Mouse (Mus musculus) urinary bladder, adult 2 months (tissue): ENCODE results near the gene Cdan1. TPM values are rescaled to one million over a fixed set of nuclear protein-coding genes. Genes with fewer than 3 reads are reported as not detected.

Source experiments
- DNase-seq: peaks from one replicate; pipeline ENCODE4 v3.0.0; 2022; ENCODE audit warnings: low spot score
- polyA plus RNA-seq: library from polyadenylated mRNA; depleted of rRNA; stranded (reverse); fragments of >200 nt; gene quantifications from 2 replicates; pipeline ENCODE4 v1.2.3, GENCODE M21; 2012; rRNA removed

Gene Cdan1
- 11.0 and 13.2 TPM in 2 replicates for polyA plus RNA-seq

DNA sequence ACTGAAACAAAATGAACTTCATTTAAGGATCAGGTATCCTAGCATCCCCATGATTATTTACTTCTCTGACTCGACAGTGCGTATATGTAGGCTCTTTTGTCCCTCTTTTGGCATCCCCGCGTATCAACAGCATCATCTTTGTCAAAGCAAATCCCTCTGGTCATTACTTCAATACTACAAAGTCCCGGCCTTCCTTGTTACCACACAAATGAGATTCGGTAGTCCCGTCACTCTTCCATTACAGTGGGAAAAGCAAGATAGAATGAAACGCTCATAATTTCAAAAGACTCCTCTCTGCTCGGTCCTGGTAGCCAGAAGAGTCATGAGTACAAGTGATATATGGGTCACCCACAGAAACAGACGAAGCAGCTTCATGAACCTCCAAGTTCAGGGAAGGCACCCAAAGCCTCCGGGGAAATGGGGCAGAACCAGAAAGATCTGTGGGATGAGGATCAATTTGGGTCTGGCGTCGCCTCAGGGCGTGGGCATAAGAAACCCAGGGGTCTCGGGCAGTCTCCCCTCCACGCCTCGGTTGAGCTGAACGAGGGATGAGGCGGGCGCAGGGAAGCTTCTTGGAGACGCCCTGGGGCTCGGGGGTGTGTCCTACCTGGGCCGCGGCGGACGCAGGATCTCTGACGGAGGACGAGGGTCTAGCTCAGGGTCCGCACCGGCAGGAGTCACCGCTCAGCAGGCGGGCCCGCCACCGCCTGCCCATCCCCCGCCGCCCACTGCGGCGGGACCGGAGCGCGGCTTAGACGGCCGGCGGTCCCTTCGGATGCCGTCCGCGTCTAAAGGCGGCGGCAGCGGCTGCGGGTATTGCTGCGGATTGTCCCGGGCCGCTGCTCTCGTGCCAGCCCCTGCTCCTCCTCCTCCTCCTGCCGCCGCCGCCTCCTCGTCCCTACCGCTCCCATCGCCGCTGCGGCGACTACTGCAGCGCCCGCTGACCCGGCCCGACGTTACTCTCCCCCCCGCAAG, at the start of gene Cdan1:
Gene Cdan1 (minus strand): TSS at position 680 of the 975 bp plus-strand sequence.
- DNase-seq = no peak

DNA sequence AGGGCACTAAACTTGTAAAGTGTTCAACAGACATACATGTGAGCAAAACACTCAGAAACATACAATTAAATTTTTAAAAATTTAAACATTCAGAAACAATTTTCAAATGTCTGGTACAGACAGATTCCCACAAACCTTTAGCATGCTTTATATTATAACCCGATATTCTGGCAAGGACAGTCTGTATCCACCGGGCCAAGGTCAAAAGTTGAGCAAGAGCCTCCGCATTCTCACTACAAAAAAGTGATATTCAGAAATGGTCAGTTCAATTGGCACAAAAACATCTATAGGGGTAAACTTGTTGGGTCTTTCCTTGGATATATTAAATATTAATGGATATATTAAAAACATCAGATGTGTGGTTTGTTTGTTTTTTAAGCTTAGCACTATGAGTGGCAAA, 46.4 kb upstream of the Cdan1 start:
- DNase-seq = no peak

DNA sequence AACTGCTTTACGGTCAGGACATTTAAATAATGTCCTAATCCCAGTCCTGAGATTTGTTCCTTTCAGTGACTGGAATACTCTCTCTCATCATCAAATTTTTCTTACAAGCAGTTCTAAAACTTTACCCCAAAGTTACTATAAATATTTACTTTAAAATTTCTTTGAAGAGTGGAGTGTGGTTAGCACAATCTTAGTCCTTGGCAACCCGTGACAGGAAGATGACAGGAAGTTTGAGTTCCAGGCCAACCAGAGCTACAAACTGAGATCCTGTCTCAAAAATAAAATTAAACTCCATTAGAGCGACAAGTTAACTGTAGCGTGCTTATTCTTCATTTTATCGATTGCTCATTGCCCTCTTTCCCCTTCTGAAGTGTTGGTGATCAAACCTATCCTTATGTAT, 37.7 kb upstream of the Cdan1 start:
- no peak for DNase-seq

DNA sequence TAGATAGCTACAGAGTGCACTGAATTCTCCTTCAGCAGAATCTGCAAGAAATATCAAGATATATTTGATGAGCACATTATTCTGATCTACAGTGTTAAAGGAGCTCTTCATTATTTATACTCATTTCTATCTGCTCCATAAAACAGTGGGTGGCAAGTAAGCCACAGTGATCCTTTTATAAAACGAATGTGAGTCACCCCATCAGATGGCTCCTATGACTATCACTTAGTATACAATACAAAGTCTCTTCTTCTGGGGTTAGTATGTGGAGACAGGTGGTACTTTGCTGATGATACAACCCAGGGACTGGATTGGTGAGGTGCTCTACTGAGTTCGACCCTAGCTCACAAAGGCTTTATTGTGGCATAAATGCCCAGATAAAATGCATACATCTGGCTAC, 23.3 kb upstream of the Cdan1 start:
- no peak for DNase-seq

DNA sequence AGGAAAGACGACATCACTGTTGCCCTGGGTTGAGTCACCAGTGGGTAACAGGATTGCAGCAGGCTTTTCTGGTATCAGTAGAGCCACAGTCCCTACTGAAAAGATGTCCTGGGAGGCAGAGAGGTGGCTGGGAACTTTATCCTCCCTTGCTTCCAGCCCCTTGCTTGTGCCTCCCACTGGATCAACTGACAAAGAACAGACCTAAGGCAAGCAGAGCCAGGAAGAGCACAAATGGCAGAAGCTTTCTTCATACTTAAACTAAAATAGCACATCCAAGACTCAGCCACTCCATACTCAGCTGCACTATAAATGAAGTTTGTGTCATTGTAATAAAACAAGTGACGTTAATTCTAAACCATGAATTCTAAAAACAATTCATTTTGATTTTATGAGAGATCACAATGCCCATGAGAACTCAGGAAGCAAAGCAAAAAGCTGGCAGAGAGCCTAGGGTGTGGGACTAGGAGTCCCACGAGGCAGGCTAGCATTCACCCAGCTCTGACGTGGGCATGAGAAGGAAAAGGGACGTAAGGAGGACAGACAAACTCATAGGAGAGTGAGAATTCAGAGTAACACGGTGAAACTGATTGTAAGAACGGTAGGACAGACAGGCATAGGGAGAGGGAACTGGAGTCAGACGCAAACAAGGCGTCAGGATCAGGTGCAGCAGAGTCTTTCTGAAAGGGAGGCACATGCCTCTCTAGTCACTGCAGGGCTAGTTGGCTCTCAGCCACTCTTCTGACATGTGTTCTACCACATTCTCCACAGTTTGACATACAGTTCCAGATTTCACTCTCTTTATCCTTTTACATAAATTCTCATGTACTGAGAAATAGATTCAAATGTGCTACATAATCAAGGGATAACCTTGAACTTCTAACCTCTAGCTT, 21.8 kb upstream of the Cdan1 start:
- DNase-seq = no peak

DNA sequence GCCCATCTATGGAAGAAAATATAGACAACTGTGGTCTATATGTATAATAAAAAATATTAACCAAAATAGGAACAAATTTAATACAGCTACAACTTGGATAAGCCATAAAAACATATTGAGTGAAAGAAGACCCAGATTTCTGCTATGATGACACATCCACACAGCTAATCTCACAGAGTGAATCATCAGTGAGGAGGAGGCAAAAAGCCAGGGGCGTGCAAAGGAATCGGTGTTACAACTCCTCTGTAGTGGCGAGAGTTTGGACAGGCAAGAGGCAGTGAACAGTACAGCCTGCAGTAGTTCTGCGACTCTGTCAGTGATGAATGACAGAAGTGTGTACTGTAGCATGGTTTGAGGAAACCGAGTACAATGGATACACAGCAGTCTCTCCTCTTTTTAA, 17.4 kb upstream of the Cdan1 start:
- DNase-seq = no peak

DNA sequence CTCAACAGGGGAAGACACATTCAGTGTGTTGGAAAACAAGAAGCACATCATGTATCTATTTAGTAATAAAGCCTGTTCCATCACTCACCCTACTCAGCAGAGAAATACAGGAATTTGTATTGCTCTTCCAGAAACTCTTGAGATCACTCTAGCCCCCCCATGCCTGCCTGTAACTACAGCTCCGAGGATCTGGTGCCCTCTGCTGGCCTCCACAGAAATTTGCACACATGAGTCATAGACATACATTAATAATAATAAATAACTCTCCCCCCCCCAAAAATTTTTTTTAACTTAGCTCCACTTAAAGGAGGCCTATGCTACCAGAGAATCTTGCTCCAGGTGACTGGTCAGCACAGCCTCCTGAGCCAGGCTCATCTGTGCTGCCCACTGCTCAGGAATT, 16.6 kb upstream of the Cdan1 start:
- DNase-seq = no peak

DNA sequence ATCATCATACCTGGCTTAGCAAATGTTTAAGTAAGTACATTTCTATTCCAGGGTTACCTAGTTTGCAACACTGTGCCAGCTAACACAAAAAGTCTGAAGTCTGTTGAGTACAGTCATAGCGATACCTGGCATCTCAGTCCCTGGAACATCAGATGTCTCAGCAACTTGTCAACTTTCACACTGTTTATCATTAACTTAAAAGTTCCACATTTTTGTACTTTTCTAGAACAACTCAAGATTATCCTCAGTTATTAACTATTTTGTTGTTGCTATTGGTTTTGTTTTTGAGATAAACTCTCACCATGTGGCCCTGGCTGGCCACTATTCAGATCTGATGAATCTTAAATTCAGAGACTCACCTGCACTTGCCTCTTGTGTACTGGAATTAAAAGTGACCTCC, 13.5 kb upstream of the Cdan1 start:
- no peak for DNase-seq

DNA sequence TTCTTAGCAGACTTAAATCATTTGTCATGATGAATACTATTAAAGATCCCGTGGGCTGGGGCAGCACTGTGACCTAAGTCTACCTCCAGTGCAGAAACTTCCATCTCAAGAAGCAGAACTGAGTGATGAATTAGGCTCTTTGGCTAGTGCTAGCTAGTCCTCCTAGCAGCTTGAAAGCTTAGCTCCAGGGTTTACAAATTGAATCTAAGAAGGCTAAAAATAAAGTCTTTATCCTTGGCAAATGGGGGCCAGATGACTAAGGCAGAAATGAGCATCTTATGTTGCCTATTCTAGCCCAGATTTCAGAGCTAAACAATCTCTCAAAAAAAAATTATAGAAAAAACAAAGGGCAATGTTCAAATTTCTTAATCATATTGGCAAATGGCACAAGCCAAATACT, 10.8 kb upstream of the Cdan1 start:
- DNase-seq = no peak

DNA sequence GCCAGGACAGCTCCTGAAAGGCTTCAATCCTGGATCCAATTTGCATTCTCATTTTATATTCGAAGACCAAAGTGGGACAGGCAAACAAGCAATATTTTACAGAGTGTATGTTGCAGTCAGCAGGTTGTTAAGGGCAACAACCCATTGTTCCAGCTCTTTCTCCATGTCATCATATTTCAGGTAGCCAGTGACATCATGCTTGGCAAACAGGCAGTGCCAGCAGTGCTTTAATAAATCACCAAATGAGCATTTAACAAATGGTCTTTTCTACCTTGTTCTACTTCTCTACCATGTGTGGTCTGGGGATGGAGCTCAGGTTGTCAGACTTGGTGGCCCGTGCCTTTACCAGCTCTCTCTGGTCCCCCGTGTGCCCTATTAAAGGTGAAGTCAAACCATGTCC, 8.2 kb upstream of the Cdan1 start:
- no peak for DNase-seq

DNA sequence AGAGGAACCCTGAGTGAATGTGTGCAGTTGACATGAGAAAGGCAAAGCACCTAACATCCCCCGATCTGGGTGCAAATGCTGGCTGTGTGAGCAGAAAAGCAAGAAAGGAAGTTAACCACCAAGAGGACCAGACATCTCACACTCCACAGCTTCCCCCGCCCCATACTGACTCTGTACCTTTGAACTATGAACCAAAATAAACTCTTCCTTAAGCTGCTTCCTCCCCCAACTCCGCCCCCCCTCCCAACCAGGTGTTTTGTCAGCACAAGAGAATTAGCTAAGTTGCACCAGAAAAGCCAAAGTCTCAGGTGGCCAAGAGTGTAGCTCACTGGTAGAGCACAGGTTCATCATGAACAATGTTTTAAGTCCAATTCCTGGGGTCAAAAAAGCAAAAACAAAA, 3.2 kb upstream of the Cdan1 start:
- no peak for DNase-seq

DNA sequence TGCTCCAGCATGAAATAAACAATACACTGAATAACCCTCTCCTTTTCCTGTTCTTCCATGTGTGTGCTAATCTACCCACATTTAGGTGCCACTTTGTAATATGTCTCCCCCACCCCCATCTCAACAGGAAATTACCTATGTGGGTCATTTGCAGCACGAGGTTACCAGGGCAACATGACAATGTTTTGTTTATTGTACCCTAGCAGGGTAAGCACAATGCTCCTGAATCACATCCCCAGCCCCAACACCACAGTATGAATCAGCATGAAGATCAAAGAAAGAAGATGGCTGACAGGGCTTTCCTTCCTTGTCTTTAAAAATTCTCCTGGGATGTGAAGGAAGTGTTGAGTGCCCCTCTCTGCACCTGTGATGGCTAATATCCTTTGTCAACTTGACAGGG, 2.7 kb upstream of the Cdan1 start:
- DNase-seq = no peak

DNA sequence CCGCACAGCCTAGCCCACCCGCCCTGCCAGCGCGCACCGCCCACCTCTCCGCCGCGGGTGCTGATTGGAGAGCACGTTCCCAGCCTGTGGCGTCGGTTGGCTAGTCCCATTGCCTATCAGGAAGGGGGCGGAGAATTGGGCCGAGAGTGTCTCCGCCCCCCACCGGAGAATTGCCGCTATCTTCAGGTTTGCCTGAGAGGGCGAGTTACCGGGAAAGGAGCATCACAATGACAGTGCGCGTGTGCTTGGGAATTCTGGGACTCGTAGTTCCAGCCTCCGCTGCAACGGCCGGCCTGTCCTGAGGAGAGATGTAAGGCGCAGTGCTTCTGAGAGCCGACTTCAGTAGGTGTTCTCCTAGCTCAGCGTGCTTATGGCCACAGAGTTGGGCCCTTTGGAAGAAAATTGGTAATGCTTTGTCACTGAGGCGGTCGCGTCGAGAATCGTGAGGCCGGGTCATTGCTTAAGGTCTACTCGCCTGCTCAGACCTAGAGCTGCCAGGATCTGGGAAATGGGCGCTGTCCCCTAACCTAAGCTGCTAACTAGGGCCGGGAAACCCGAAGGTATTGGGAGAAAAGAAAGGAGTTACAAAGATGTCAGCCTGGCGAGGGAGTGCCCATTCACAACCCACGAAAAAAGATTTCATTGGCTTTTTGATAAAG, 625 bp upstream of the Cdan1 start, which contains the start of gene Ttbk2:
Gene Ttbk2 (minus strand): TSS at position 181 of the 659 bp plus-strand sequence.
- DNase-seq = peak; percentile 98

DNA sequence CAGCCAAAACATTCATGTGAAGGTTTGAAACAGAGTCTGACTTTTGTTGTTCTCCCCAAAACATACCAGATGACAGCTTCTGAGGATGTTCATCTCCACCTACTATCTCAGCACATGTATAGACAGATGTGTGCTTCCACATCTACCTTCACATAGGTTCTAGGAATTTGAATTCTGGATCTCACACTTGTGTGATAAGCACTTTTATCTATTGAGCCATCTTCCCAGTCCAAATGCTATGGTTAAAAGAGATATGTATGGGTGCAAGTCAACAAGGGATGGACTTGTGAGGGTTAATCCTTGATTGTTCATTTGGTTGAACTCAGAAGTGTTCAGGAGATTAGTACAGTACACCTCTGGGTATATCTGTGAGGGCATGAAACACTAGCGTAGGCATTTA, 4.6 kb downstream of the Cdan1 start:
- no peak for DNase-seq

DNA sequence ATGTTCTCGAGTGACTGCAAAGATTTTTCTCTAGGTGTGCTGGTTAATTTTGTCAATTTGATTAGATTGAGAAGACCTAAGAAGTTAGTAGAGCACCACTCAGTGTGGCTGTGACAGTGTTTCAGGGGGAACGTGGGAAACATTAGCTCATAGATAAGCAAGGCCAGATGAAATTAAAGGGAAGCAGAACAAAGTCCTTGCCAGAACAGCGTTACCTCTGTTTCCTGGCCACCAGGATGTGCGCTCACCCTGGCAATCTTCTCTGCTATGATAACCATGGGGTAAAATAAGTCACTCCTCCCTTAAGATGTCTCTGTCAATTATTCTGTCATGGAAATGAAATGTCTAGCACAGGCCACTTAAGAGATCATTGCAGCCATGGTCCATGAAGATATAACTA, 5.9 kb downstream of the Cdan1 start:
- no peak for DNase-seq

DNA sequence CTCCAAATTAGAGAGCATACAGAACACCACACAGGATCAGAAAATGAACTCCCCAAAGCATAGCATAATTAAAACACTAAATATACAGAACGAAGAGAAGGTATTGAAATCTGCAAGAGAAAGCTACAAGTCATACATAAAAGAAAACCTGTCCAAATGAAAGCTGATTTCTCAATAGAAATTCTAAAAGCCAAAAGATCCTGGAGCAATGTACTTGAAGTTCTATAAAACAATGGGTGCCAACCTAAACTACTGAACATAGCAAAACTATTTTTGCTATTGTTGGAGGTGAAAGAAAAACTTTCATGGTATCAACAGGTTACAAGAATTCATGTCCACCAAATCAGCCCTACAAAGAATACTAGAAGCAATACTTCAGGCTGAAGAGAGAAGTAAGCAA, 8.7 kb downstream of the Cdan1 start:
- no peak for DNase-seq

DNA sequence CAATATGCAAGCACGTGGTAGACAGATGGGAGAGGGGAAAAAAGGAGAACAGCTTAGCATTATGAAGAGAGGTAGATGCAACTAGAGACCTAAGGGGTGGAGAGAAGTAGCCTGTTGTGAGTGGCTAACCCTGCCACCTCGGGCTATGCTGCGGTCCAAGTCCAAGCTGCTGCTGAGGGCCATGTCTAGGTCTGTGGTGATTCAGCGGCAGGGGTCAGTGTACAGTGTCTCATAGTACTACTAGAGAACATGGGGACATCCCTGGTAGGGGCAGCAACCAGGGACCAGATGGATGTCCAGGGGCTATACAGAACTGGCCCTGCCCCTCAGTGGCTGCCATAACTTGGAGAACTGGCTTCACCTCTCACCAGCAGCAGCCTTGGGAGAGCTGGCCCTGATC, 14.8 kb downstream of the Cdan1 start:
- DNase-seq = no peak

DNA sequence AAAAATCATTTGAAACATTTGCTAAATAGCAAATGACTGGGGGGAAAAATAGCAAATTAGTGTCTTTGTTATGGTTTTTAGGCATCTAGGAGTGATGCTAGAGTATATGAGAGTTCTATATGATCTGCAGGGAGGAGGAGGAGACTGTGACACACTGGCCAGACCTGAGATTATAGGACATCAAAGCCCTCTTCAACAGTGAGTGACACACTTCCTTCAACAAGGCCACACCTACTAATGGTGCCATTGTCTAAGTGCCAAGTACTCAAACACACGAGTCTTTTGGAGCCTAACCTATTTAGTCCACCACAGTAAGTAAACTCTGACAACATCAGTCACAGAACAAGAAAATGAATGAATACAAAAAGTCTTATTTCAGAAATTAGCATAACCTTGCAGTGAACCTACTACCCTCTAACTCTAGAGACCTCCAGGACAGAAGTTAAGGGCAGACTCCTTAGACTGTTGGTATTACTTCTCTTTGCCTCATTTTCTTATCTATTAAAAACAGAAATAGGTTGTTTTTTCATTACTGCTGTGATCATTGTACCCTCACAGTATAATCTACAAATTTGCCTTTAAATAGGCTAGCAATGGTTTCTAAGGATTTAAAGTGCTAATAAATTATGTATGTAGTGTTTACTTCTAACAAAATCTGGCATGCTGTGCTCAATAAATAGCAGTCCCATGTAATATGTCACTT, 22.8 kb downstream of the Cdan1 start:
- no peak for DNase-seq

DNA sequence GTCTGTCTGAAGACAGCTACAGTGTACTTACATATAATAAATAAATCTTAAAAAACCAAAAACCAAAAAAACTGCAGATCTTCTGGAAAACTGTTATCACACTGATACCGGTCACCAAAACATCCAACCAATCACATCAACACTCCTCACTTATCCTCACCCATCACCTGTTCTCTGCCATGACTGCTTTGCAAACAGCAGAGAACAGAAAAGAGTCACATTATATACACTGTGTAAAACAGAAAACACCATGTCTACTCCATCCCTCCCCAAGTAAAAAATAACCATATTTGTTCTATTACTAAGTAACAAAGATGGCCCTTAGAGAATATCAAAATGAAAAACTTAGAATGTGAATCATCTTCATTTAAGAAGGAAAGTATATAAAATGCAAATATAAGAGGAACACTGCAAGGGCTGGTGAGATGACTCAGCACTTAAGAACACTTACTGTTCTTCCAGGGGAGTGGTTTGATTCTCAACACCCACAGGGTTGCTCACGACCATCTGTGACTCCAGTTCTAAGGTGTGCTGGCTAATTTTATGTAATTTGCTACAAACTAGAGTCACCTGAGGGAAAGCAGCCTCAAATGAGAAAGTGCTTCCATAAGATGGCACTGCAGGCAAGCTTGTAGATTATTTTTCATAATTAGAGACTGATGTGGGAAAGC, 79.5 kb downstream of the Cdan1 start:
- no peak for DNase-seq

DNA sequence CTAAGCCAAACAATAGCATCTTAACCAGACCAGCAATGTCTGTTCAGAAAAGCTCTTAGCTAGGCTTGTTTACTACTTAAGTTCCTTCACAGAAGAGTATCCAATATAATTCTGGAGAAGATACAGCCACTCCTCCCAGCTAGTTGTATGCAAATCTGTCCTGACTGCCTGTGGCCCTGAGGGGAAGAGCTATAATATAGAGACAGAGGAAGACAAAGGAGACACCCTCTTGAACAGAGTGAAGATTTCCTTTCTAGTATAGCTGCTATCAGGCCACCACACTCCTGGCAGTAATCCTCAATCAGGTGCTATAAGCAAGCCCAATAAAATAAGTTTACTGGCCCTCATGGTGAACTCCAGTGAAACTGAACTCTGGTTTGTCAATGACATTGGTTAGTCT, 88.0 kb downstream of the Cdan1 start:
- no peak for DNase-seq

DNA sequence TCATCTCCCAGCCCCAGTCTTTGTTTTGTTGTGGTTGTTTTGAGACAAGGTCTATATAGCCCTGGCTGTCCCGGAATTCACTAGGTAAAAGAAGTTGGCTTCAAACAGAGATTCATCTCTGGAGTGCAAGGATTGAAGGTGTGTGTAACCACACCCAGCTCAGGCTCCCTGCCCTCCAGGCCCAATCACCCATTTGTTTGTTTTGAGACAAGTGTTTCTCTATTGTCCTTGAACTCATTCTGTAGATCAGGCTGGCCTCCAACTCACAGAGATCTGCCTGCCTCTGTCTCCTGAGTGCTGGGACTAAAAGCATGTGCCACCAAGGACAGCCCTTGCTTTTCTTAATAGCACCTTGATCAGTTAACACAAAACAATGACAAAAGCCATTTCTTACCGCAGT, 101.9 kb downstream of the Cdan1 start:
- no peak for DNase-seq
